Mouse (Mus musculus): ENCODE measurements around the gene Hhex. TPM values are rescaled to one million over a fixed set of nuclear protein-coding genes. Genes with fewer than 3 reads are reported as not detected.

The Hhex gene
- polyA plus RNA-seq, 1 experiment = 4.7 TPM

- no peak for DNase-seq (ENCODE audit: low spot score)
Measured at GRCm38 (mm10) chr19:37449246-37449645, 14.6 kb downstream of the Hhex start.

DNA sequence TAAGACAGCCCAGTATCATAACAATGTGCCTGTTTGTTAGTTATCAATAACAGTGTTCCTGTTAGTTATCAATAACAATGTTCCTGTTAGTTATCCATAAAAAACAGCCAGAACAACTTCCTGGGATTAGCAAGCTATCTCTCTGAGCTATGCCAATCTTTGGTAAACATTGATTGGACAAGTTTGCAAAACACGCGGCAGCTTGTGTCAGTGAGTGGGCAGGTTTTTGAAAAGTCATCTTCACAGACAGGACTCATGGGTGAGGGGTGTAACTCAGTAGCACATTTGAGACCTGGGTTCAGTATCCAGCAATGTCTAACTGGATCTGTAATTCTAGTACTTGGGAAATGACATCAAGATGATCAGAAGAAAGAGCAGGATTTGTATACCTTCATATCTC lies 20.9 kb downstream of the Hhex start:
- DNase-seq (ENCODE audit: low spot score) = no peak

- no peak for DNase-seq (ENCODE audit: low spot score)
Measured at GRCm38 (mm10) chr19:37455961-37456360, 21.4 kb downstream of the Hhex start.

DNA sequence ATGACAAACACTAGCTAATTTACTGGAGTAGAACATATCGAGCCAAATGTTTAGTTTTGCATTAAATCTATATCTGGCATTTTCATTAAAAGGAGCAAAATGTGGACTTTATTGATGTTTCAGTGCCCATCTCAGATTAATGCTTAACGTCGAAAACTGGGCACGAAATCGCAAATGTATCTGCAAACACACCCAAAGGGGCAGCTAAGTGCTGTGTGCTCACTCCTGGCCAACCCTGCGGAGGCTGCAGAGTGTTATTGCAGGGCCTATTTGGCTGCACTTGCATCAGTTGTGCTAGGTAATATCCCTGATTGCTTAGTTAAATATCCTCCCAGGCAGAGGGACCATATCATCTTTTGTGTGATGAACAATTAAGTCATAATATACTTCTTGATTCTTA lies 23.4 kb downstream of the Hhex start:
- no peak for DNase-seq (ENCODE audit: low spot score)

GRCm38 (mm10) chr19:37466403-37466802 lies 31.8 kb downstream of the Hhex start:
- no peak for DNase-seq (ENCODE audit: low spot score)

DNA sequence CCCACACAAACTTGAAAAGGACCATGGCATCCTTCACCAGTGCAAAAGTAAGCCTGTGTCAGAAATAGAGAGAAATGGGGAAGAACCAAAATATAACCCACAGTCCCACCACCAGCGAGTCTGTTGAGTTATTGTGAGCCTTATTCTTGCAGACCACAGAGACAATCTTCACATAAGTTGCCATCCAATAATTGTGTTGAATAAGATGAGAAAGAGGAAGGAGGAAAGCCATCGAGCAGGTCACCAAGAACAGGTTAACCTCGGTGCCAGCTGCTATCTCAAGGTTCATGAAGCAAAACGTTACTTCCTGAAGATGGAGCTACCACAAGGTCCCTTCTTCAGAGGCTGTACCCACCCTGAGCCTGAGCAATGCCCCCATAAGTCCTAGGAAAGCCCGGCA lies 32.4 kb downstream of the Hhex start:
- DNase-seq (ENCODE audit: low spot score) = no peak

- DNase-seq (ENCODE audit: low spot score) = no peak
Measured at GRCm38 (mm10) chr19:37468841-37469566, 34.4 kb downstream of the Hhex start.

- no peak for DNase-seq (ENCODE audit: low spot score)
Measured at GRCm38 (mm10) chr19:37471680-37472079, 37.1 kb downstream of the Hhex start.

GRCm38 (mm10) chr19:37472589-37472988 lies 38.0 kb downstream of the Hhex start:
- no peak for DNase-seq (ENCODE audit: low spot score)

DNA sequence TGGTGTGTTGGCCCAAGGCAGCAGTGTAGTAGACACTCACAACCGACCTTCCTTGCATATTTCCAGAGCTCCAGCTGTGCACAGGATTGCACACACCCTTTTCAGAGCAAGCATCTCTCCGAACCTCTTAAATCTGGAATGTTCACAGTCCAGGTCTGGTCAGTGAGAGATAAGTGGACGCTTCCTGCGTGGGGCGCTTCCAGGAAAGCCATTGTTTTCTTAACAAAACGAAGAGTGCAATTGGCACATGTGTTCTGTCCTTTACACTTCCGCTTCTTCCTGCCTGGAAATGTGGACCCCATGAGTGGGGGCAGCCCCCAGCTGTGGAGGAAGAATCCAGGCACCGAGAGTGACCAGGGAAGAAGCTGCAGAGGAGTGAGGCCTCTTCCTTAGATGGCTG lies 47.1 kb downstream of the Hhex start:
- DNase-seq (ENCODE audit: low spot score) = no peak

- no peak for DNase-seq (ENCODE audit: low spot score)
Measured at GRCm38 (mm10) chr19:37482556-37483187, 48.1 kb downstream of the Hhex start.

DNA sequence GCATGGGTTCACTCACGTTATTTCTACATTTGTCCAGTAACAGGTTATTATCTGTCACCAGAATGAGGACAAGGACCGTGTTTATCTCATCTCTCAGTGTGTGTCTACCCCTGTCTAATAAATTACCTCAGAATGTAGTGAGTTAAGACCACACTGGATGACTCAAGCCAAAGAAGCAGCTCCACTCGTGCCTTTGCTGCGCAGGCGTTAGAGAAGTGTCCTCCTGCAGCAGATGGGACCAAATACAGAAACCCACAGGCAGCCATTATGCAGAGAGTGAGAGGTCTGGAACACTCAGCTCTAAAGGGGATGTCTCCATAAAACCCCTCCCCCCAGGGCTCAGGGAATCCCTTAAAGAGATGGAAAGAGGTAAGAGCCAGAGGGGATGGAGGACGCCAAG lies 50.2 kb downstream of the Hhex start:
- no peak for DNase-seq (ENCODE audit: low spot score)

GRCm38 (mm10) chr19:37486801-37487200 lies 52.2 kb downstream of the Hhex start:
- DNase-seq (ENCODE audit: low spot score) = no peak

DNA sequence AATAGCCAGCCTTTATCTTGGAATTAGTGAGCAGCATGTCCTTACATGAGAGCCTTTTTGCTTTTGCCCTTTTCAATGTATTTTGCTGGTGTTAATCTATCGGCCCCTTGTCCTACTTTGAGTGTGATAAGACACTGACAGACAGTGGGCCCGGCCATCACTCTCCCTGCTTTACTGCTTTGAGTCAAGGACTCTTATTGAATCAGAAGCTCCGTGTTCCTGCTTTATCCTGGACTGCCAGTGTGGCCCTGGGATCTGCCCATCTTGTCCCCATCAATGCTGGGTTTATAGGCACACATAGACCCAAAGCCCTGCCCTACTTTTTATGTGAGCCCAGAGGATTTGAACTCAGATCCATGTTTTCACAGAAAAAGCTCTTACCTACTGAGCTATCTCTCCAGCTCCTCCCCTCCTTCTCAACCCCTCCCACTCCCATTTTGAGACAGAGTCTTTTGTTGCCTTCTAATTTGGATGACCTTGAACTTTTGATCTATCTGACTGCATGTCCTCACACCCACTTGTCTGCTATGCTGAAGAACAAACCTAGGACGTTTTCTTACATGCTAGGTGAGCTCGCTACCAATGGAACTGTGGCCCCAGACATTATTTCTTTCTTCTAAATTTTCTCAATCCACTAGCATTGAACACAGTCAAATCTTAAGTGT lies 53.3 kb downstream of the Hhex start:
- no peak for DNase-seq (ENCODE audit: low spot score)

GRCm38 (mm10) chr19:37488608-37489262 lies 54.1 kb downstream of the Hhex start:
- DNase-seq (ENCODE audit: low spot score) = no peak

Other genes starting within 250 kb of the Hhex start
- gene March5, start 227.3 kb upstream of the Hhex start, polyA plus RNA-seq (2012; rRNA removed) = 54.8 and 58.1 TPM in 2 replicates
- 5.5 and 7.0 TPM in 2 replicates for gene Cpeb3, start 226.2 kb upstream of the Hhex start, polyA plus RNA-seq (2012; rRNA removed)
- 27.9 and 28.5 TPM in 2 replicates for gene Ide, start 97.0 kb upstream of the Hhex start, polyA plus RNA-seq (2012; rRNA removed)
- 1.6 and 1.7 TPM in 2 replicates for gene Kif11, start 58.4 kb upstream of the Hhex start, polyA plus RNA-seq (2012; rRNA removed)
- 16.4 and 17.1 TPM in 2 replicates for gene Exoc6, start 115.6 kb downstream of the Hhex start, polyA plus RNA-seq (2012; rRNA removed)